Mouse (Mus musculus): ENCODE measurements at regions not wholly inside any gene's neighbourhood (a gene's known extent, or its start where the extent isn't known, plus 50 kb on each side); places are given as distances from the start of the nearest gene placed in this dataset.

- ATAC-seq (ENCODE audit: insufficient read depth) (peak; percentile 65; the same call in 1 of the 2 replicates), DNase-seq (ENCODE audit: low read depth in 3 of 3, low spot score in 3 of 3) (peak in 2 of 3 experiments; percentile 28 to 32)
- Histone ChIP-seq H3K9me3 (ENCODE audit: control insufficient read depth, low read length) (no peaks in the 10 kb centered on the region), H3K27ac (no peak overlapping the region), H3K4me2 (ENCODE audit: low read depth) (no peak overlapping the region), H3K9ac (replicated peaks) (no peak overlapping the region), H3K4me1 (replicated peaks; ENCODE audit: control insufficient read depth in 2 of 2, insufficient read depth in 2 of 2, low read length in 1 of 2) (peaks cover 0 to 2% of the 10 kb centered on the region in 2 experiments; a peak in 1 of 4 replicates), H3K36me3 (replicated peaks; ENCODE audit: control insufficient read depth, insufficient read depth, low read depth) (no peaks in the 10 kb centered on the region), H3K4me3 (ENCODE audit: insufficient read depth in 1 of 2, low read depth in 2 of 2, low read length in 2 of 2) (no peak overlapping the region), H3K27me3 (ENCODE audit: control insufficient read depth, insufficient read depth, low read length) (no peaks in the 10 kb centered on the region)
- TF ChIP-seq EP300 (IDR thresholded peaks at IDR 0.05; ENCODE audit: low read depth), result no peak
- TF ChIP-seq CTCF (IDR thresholded peaks at IDR 0.05; ENCODE audit: low read depth), result peak; percentile 52; the same call in 1 of the 2 replicates
- 12% methylated on average over 2 of the region's 2 CpGs for WGBS (ENCODE audit: insufficient replicate concordance)
These were observed 50.2 kb upstream of the Zfand6 start for GRCm38 (mm10) chr7:84739965-84740390.

All from liver, embryonic 14.5 days (tissue).